Mouse (Mus musculus) gastrocnemius, adult 18-20 months (tissue): Measurements from ENCODE around the gene Cd38. TPM values are rescaled to one million over a fixed set of nuclear protein-coding genes. Genes with fewer than 3 reads are reported as not detected.

ENCODE experiments used
- DNase-seq: peaks from one replicate; pipeline ENCODE4 v3.0.0; 2021; ENCODE audit warnings: low spot score
- long read RNA-seq, 2 experiments: library from polyadenylated mRNA; stranded (forward); transcript quantifications; one replicate each; pipeline ENCODE4 v2.0.0; 2021
- total RNA-seq, 2 experiments: library from RNA; stranded (reverse); gene quantifications; 2 replicates each; pipeline ENCODE4 v1.2.3; 2021

Gene Cd38
- 1 to 10 TPM; 1.7 to 2.1 TPM for total RNA-seq
- long read RNA-seq, experiment 1, partial matches to known transcripts: 0 of 1 reads
- long read RNA-seq, experiment 1, other reads (novel, unspliced or antisense): 0 of 1 reads
- long read RNA-seq, experiment 2, transcript Cd38-201 (8 exons, 3,270 nt): major isoform, 5 of 6 reads
- long read RNA-seq, experiment 2, partial matches to known transcripts: 0 of 6 reads
- long read RNA-seq, experiment 2, other reads (novel, unspliced or antisense): 1 of 6 reads

DNA sequence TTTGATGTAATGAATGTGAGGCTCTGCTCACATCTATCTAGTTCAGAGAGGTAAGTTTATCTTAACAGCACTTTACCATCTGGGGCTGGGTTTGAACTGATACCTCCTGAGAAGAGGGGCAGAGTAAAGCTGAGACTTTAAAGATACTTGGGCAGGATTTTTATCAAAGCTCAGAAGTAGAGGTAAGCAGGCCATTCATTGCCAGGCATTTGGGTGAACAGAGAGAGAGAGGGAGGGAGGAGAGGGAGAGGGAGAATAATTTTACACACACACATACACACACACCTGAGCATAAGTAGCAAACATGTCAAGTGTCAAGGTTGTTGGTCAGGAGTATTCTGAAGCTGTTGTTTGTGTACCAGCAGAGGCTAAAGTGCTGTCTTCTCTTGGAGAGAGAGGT lies at the start of gene Cd38:
Cd38 (plus strand) TSS at position 301 of the 400 bp plus-strand sequence.
- no peak for DNase-seq

DNA sequence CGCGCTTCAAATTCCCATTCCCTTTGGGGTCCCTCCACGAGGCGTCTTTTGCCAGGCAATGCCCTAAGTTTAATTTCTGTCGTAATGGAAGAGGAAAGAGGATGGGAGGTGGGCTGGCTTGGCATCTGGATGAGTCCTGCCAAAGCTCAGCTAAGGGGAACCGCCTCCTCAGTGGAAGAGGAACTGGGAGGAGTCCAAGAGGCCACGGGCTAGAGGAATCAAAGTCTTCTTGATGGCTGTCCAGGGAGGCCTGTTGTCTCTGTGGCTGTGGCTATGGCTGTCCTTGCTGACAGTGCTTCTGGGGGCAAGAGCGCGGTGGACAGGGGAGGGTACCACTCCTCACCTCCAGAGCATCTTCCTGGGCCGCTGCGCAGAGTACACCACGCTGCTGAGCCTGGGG lies 49.7 kb upstream of the Cd38 start, which contains the start of gene Bst1:
Bst1 (plus strand) TSS at position 191 of the 400 bp plus-strand sequence.
- DNase-seq: no peak

DNA sequence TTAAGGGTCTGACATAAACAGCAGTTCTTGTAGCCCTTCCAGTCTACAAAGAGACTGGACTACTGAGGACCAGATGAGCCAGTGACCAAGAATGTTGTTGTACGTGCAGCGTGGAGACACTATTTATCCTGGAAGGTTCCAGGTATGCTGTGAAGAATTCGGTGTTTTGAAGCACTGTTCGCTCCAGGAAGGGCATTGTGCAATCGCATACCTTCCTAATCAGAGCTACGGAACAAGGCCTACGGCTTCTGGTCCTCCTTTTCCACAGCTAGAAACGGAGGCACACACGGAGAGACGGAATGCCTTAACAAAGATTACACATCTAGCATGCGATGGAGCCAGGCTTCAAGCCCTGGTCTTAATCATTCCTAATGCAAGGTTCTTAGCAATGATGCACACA lies 47.6 kb upstream of the Cd38 start:
- no peak for DNase-seq

DNA sequence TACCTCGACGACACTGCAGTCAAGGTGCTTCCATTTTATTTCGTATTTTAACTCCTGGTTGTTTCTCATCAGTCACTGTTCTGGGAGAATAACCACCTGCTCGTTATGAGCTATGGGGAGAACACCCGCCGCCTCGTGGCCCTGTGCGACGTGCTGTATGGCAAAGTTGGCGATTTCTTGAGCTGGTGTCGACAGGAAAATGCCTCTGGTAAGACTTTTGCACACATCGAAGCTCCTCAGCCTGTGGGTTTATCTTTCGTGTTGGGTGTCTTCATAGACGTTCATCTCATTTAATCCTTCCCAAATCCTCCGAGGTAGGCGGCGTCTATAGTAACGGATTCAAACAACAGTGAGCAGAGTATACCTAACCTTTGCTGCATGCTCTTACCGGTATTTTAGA lies 46.8 kb upstream of the Cd38 start, which contains the start of gene Fbxl5:
Fbxl5 (minus strand) TSS at position 101 of the 400 bp plus-strand sequence.
- DNase-seq: no peak

DNA sequence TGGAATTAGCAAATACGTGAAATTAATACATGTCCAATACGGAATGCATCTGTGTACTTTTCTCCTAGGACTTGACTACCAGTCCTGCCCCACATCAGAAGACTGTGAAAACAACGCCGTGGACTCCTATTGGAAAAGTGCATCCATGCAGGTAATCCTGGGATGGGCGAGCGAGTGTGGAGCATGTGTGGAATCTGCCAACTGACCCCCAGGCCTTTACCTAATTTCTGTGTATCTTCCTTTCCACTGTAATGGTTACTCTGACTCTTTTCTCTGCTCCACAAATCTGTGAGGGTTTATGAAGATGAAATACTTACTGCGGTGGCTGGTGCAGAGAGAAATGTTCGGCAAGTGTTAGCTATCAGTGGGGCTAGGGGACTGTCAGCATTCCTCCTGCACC lies 46.2 kb upstream of the Cd38 start:
- DNase-seq: no peak

DNA sequence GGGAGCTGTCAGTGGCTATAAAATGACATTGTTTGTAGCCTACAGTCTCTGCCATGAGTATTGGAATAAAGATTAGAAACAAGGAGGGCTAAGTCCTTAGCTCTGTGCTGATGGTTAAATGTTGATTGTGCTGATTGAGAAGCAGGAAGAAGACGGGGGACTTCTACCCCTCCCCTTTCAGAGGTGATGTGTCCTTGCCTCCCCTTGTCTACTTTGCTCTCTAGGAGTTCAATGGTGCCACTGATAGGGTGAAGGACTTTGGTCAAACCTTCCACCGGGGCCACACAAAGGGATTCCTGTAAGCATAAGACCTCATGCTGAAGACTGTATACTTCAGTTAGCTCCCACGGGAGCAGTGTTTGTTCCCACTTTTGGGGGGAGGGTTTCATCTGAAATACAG lies 45.5 kb upstream of the Cd38 start:
- no peak for DNase-seq

DNA sequence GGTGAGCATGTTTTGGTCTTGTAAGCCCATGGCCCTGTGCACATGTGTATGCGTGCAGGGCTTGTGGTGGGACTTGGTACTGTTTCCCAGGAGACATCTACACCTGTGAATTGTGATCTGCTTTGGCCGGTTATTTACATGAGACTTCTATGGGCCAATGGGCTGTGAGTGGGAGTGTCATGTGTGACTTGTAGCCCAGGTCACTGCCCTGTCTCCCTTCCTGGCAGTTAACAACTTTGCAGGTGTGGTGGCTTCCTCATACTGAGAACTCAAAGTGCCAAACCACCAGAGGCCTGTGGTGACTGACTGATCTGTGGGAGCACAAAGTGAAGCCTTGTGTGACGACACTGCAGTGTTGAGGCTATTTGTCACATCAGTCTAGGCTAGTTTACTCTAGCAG lies 43.8 kb upstream of the Cd38 start:
- DNase-seq: no peak

DNA sequence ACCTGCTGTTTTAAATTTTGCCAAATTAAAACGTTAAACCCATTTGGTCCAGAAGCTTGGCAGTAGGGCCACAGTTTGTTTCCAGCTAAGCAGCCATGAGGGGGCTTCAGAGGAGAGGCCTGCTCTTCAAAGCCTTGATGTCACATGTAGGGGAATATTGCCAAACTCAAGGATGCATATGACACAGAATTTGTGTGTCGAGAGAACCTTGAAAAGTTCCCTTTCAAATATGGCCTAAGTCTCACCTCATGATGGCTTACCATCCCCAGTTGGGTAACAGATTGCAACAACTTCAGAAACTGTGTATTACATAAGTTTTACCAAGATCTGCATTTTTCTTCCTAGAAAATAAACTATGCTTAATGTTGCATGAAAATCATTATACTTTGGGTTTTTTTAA lies 41.5 kb upstream of the Cd38 start:
- DNase-seq: no peak

DNA sequence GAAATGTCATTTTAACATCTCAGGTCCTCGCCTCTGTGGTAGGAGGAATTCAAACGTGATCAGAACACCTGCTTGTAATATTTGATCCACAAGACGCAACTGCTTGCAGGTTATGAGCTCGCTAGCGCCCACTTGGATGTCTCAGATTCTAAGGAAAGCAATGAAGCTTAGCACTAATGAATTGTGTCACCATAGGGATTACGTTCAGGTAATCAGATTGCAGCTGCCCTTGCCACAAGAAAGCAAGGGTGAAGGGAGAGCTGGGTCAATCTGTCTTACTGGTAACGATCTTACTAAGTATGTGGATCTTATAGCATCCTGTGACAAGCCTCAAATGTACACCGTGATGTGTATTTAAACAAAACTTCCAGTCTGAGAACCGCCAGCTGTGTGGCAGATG lies 41.0 kb upstream of the Cd38 start:
- no peak for DNase-seq

DNA sequence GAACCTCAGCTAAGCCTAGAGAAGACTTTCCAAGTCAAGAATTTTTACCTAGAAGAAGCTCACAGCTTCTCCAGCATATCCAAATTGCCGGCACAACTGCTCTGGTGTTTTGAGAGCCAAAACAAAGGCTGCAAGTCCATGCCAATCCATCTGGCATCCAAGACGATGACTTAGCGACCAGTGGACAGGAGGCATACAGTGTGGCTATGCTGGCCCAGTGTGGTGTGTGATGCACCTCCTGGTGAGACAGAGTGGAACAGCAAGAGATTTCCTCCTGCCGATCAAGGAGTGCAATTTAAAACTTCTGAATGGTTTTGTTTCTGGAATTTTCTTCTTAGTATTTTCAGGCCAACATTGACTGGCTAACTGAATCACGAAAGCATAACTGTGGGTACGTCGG lies 31.8 kb upstream of the Cd38 start:
- no peak for DNase-seq

DNA sequence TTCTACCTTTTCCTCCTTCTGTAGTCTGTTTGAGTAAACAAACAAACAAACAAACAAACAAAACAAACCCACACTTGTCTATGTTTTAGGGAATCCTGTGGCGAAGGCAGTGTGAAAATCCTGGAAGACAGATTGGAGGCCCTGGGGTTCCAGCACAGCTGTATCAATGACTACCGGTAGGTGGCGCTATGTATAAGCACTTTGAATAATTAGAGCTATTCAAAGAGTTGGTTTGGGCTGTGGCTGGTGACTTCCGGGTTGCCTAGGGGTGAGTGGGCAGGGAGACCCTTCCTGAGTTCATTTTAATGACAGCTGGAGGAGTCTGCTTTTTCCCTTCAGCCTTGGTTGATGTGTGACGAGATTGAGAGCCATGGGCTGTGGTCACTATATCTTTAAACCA lies 31.0 kb upstream of the Cd38 start:
- peak; percentile 49 for DNase-seq

DNA sequence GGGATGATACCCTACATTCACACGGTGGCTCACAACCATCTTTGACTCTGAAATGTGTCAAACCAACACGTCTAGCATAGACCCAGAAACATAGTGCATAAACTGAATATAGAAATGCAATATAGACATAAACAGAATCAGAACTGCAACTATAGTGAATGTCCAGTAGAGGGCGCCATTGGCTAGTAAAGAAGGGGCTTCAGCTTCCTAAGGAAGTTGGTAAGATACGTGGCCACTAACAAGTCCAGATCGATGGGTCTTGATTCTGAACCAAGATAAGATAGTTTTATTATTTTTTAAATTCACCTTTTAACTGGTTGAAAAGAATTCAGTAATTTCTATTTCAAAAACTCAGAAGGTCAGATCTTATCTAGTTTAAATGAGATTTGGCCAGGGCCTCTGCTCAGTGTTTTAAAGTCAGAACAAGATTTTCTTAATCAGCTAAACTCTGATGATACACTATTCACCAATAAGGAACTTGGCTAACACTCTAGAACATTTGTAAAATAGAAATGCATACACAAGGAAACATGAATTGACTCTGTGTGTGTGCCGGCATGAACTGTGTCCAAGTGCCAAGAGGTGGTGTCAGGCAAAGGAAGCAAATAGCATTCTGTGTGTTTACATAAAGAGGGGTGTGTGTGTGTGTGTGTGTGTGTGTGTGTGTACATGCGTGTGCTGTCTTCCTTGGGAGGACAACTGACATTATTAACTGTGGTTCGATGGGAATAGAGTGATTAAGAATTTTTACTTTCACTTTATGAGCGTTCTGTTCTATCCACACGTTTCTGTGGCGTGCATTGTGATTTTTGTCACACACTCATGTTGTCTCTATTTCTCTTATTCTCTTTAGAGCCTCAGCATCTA lies 27.0 kb upstream of the Cd38 start:
- DNase-seq: peak; percentile 71

DNA sequence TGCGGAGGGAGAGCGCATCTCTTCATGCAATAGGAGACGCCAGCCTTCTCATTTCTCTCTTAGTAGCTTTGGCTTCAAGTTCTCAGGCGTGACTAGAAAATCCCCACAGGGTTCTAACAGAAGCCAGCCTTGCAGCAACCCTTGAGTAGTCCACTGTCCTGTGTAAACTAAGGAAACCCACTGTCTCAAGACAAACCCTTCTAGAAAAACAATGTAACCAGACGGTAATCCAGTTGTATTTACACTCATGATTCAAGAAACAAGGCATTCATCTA lies 26.4 kb upstream of the Cd38 start:
- DNase-seq: no peak

DNA sequence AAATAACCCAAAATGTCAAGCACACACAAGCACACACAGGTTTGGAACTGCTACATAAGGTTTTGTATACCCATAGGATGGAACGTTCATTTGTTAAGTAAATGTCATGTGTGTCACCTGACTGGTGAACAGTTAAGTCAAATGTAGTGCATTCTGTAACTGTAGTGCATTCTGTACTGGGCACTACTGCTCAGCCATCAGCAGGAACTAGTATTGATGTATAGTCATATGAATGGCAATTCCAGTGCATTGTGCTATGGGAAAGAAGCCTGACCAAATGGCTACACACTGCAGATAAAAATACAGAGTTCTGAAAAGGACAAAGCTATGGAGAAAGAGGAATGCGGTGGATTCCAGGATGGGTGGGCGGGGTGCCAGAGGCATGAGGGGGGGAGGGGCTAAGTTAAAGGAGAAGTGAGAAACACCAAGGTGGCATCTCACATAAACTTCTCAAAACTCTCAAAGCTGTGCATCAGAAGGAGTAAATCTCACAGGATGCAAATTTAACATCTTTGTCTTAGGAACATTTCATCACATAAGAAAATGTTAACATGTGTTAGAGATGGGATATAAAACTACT lies 25.7 kb upstream of the Cd38 start:
- no peak for DNase-seq

DNA sequence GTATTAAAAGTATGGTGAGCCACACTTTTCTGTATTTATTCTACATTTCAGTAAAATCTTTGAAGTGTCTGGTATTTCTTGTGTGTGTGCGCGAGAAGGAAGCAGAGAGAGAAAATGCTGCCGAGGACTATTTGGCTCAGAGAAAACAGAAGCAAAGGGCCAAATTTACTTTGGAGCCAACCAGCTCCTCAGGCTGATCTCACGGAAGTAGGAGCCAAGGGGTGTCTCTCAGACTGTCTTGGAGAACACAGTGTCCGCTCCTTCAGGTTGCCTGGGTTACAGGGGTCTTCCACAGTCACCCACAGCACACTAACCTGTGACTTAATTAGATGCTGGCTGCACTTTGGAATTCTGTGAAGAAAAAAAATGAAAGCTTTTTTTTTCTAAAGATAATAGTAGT lies 23.3 kb upstream of the Cd38 start:
- DNase-seq: peak; percentile 33

DNA sequence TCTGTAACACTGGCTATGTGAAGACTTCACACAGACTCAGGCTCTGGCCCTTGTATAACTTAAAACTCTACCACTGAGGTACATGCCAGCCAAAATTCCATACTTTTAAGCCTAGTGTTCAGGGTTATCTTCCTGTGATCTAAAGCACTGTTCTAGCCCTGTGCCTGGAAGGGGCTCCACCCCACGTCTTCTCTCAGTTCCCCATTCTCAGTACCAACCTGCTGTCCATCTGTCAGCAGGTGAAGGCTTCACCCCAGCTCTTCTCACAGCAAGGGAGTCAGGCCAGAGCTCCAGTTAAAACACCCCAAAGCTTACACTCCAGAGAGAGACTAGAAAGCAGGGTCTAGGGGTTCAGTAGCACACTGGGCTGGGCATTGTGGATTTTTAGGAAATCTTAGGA lies 22.7 kb upstream of the Cd38 start:
- no peak for DNase-seq

DNA sequence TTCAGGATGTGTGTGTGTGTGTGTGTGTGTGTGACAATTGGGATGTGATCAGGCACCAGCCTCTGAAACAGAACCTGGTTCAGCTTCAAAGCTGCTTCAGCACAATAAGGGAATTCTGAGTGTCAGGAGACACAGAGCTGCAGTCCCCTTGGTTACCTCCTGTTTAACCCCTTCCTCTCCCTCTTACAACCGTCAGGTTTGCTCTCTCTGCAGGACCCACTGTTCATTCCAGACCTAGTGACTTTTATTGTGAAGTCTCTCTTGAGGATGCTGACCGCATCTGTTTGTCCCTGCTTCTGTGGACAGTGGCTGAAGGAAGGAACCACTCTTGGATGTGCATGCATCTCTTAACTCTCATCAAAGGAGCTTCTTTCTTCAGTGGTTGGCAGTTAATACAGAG lies 22.1 kb upstream of the Cd38 start:
- no peak for DNase-seq

DNA sequence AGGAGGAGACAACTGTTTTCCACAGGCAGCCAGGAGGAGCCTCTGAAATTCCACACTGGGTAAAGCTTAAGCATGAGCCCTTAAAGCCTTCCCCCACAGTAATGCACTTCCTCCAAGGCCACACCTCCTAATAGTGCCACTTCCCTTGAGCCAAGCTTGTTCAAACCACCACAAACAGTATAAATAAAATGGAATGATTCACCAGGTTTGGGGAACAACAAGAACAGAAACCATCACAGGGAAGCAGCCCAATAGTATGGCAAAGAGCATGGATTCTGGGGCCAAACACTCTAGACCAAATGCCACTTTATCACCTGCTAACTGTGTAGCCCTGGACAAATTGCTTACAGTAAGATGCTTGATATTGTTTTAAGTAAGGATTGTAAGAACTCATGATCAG lies 20.8 kb upstream of the Cd38 start:
- no peak for DNase-seq

DNA sequence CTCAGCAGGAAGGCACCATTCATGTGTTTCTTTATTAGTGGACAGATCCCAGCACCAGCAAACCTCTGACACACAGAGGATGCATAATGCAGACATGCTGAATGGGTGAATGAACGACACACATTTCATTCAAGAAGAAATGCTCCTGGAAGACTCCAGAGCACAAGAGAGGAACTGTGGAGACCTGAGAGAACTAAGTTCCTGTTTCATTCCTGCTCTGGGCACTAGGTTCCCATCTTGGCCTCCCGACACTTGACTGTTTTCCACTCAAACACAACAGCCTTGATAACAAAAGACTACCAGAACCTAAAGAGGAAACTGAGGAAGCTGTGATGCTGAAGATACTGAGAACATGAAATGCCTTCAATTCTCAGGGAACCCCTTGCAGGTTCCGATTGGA lies 20.1 kb upstream of the Cd38 start:
- DNase-seq: no peak

DNA sequence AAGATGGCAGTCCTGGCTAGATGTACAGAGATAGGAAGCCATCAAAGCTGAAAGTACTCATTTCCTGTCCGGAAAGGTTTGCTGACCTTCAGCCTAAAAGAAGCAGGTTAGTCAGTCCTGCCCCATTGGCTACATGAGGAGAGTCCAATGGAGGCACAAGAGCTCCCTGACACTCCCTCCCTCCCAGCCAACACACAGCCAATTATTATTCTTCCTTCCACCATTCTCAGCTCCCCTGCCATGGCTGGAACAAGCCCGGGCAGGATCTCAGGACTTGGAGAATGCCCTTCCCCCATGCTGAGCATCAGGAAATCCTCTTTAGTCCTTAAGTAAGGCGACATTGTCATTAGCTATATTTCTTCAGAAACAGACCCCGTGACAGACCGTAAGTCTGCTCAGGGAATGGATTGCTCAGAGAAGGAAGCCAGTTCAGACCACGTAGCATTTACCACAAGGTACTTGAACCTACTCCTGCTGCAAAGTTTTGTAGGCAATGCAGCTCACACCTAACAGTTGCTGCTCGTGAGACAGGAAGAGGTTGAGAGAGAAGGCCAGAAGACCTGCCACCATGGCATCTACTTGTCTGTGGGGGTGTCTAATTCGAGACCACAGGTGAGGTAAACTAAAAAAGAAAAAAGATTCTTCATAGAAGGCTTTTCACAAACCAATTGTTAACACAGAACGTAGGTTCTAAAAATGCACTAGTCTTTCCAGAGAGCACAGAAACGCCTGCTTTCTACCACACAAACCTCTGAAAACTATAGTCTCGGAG lies 15.1 kb upstream of the Cd38 start:
- no peak for DNase-seq

DNA sequence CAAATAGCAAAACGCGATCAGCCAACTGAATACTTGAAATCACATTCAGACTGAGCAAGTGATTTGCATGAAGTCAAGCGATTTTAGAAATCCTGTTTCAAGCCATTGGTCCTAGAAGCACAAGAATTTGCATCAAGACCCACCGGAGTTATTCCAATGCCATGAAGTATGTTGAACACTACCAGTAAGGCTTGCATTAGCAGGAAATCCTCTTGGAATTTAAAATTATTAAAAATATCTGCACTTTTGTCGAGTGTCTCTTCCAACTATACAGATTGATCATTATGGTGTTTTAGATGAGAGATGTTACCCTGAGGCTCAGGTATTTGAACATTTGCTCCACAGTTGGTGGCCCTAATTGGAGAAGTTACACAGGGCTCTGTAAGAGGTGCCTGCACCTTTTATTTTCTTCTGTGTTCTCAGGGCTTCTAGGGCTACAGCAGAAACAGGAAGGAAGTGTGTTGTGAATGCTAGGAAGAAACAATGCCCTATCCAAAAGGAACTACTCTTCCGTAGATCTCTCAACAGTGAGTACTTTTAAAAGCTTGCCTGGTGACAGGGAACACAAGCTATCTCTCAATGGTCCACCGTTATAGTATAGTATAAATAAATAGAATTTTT lies 14.4 kb upstream of the Cd38 start:
- DNase-seq: no peak

DNA sequence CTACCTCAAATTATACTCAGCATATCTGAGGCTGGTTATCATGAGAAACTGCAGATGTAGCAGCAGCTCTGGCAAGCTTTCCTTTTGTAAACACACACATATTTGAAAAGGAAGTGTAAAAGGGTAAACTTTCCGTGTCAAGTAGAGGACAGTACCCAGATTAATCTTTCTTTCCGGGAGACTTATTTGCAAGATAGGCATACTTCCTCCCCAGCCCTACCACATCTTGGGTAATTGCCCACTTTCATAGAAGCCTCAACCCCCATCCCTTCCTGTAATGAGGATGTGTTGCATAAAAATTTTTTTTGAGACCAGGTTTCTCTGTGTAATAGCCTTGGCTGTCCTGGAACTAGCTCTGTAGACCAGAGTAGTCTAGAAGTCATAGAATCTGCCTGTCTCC lies 12.6 kb upstream of the Cd38 start:
- DNase-seq: no peak
